Mouse (Mus musculus) forebrain, embryonic 10.5 days (tissue): ENCODE measurements around the gene 2210016L21Rik. TPM values are rescaled to one million over a fixed set of nuclear protein-coding genes. Genes with fewer than 3 reads are reported as not detected.

ENCODE experiments used
- DNase-seq: peaks from one replicate; pipeline ENCODE4 v3.0.0-alpha.2; 2017; ENCODE audit warnings: low spot score; ENCODE audit errors: extremely low spot score
- H3K27ac ChIP-seq: fragments of 300-500 bp; sonication (generic); 2 replicates; pipeline ENCODE4 v1.5.1; 2016; ENCODE audit warnings: mild to moderate bottlenecking
- H3K27me3 ChIP-seq: fragments of 300-500 bp; sonication (generic); 2 replicates; pipeline ENCODE4 v1.6.1; 2016; ENCODE audit warnings: mild to moderate bottlenecking; ENCODE audit not compliant: poor library complexity, severe bottlenecking
- H3K36me3 ChIP-seq: fragments of 300-500 bp; sonication (generic); replicated peaks from 2 replicates; pipeline ENCODE4 v1.6.1; 2016; ENCODE audit warnings: mild to moderate bottlenecking, moderate library complexity
- H3K4me1 ChIP-seq: fragments of 300-500 bp; sonication (generic); 2 replicates; pipeline ENCODE4 v1.6.1; 2016
- H3K4me3 ChIP-seq: fragments of 300-500 bp; sonication (generic); 2 replicates; pipeline ENCODE4 v1.5.1; 2016; ENCODE audit warnings: mild to moderate bottlenecking, moderate library complexity
- H3K9me3 ChIP-seq: fragments of 300-500 bp; sonication (generic); 2 replicates; pipeline ENCODE4 v1.6.1; 2016; ENCODE audit warnings: mild to moderate bottlenecking, moderate library complexity
- WGBS: fragments of 180-500 bp; shearing (Covaris S2); methylation state at CpG from one replicate; pipeline ENCODE4 v1.1.7; 2016; 5-methylcytosine and 5-hydroxymethylcytosine counted together
- polyA plus RNA-seq: library from polyadenylated mRNA; unstranded; fragments of >200 nt; fragmentation: Nextera tagmentation; extraction: Ambion mirVana; gene quantifications from 2 replicates; pipeline ENCODE4 v1.2.1, GENCODE M21; 2016

2210016L21Rik gene
- polyA plus RNA-seq, 1 experiment from 2014 or later = 43.3 TPM

GRCm38 (mm10) chr5:114997327-114997726 is 55.4 kb downstream of the 2210016L21Rik start:
- Histone ChIP-seq H3K4me3 (no peak overlapping the region), H3K27me3 (no peaks in the 10 kb centered on the region), H3K27ac (no peak overlapping the region), H3K36me3 (no peaks in the 10 kb centered on the region), H3K4me1 (0 out of 2 replicates have a peak, but pooled peaks cover 2% of the 10 kb centered on the region), H3K9me3 (no peaks in the 10 kb centered on the region)
- 79% methylated on average over 6 of the region's 6 CpGs for WGBS
- no peak for DNase-seq

Other genes with a start within 250 kb of the 2210016L21Rik start
- gene Tchp, start 234.4 kb upstream of the 2210016L21Rik start, polyA plus RNA-seq = 20.9 and 22.6 TPM in 2 replicates
- gene Ankrd13a, start 167.5 kb upstream of the 2210016L21Rik start, polyA plus RNA-seq = 38.3 and 39.5 TPM in 2 replicates
- gene Git2, start 166.6 kb upstream of the 2210016L21Rik start, polyA plus RNA-seq = 33.1 and 34.2 TPM in 2 replicates
- gene 1500011B03Rik, start 118.7 kb upstream of the 2210016L21Rik start, polyA plus RNA-seq = 118 and 119 TPM in 2 replicates
- not detected in 2 replicates for gene 4930519G04Rik, start 88.5 kb upstream of the 2210016L21Rik start, polyA plus RNA-seq
- 0.14 and 0.15 TPM in 2 replicates for gene Gm9936, start 83.5 kb upstream of the 2210016L21Rik start, polyA plus RNA-seq
- 0.34 and 0.45 TPM in 2 replicates for gene Oasl2, start 45.2 kb upstream of the 2210016L21Rik start, polyA plus RNA-seq
- gene Oasl1, start 18.9 kb upstream of the 2210016L21Rik start, polyA plus RNA-seq = not detected in 2 replicates
- not detected in 2 replicates for gene Hnf1a, start 28.9 kb downstream of the 2210016L21Rik start, polyA plus RNA-seq
- gene Sppl3, start 69.0 kb downstream of the 2210016L21Rik start, polyA plus RNA-seq = 11.8 and 13.3 TPM in 2 replicates
- 18.3 and 22.9 TPM in 2 replicates for gene Gm10401, start 156.1 kb downstream of the 2210016L21Rik start, polyA plus RNA-seq
- gene Acads, start 177.2 kb downstream of the 2210016L21Rik start, polyA plus RNA-seq = 59.9 and 66.9 TPM in 2 replicates
- 75.4 and 77.6 TPM in 2 replicates for gene Unc119b, start 192.8 kb downstream of the 2210016L21Rik start, polyA plus RNA-seq
- gene Mlec, start 216.0 kb downstream of the 2210016L21Rik start, polyA plus RNA-seq = 64.2 and 67.3 TPM in 2 replicates